Mouse (Mus musculus): ENCODE results near the gene Mydgf. TPM values are rescaled to one million over a fixed set of nuclear protein-coding genes. Genes with fewer than 3 reads are reported as not detected.

The Mydgf gene
- 60.7 TPM for polyA plus RNA-seq (2017; shearing (Covaris generic))

GRCm38 (mm10) chr17:56183658-56184103 is at the start of gene Mydgf:
Gene Mydgf (minus strand): TSS chr17:56183920.

DNA sequence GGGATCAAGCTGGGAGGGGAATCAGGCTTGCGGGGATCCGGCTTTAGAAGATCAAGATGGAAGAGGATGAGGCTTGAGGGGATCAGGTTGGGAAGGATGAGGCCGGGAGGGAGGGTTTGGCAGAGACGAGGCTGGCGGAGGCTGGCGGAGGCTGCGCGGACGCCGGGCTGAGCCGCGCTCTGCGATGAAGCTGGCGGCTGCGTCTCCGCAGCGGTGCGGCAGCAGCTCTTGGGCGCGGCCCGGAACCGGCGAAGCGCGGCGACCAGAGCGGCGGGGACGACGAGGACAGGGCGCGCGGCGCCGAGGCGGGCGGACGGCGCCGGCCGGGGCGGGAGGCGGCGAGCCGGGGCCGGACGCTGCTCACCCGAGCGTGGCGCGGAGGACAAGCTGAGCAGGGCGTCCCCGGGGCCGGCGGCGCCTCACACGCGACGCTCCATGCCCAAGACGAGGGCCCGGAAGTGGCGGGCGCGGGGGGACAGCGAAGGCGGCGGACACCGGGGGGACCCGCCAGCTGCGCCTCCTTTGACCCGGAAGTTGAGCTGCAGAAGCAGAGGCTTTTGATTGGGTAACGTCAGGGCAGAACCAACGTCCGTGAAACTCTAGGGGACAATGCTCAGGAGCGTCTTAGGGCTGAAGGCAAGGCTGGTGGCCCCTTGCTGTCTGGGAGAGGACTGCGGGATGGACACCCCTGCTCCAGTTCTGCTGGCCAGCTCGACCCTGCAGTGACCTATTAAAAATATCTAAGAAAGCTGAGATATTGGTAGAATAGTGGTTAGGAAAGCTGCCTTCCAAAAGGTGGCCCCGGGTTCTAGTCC is 34.9 kb upstream of the Mydgf start, which contains the start of gene Dpp9:
Gene Dpp9, minus strand, starts transcription at position 529 of the 815 bp plus-strand sequence.

GRCm38 (mm10) chr17:56162231-56162774 is 21.4 kb downstream of the Mydgf start, which contains the start of gene Tnfaip8l1:
Gene Tnfaip8l1 (plus strand): TSS chr17:56162477.

DNA sequence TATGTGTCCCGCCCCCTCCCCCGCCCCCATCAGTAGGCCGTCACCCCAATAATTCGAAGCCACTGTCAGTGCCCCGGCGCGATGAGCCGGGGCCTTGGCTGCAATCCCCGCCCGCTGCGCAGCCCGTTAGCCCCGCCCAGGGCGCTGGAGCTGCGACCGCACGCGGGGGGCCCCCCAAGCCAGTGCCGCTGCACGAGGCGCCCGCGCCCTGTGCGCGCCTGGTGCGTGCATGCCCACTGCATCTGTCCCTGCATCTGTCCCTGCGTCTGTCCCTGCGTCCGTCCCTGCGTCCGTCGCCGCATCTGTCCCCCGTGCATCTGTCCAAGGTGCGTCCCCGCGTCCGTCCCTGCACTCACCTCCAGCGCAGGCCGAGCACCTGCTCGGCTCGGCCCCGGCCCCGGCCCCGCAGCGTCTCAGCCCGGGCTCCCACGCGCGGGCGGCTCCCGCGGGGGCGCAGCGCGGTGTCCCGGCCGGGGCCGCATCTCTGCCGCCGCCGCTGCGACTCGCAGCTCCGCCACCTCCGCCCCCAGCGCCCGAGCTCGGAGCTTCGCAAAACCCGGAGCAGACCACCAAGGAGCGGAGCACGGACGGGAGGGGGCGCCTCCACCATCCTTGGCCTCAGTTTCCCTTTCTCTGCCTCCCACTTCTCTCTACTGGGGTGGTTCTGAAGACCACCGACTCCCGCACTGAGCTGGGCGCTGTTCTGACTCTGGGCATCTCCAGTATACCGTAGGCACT is 43.7 kb downstream of the Mydgf start, which contains the start of gene Sema6b:
Gene Sema6b, minus strand, starts transcription at position 486 of the 738 bp plus-strand sequence.

Other genes starting within 250 kb of the Mydgf start
- gene Zfp119b, start 234.4 kb downstream of the Mydgf start, polyA plus RNA-seq (2017; shearing (Covaris generic)): 11.9 TPM
- 82.9 TPM for gene Ebi3, start 231.3 kb downstream of the Mydgf start, polyA plus RNA-seq (2017; shearing (Covaris generic))
- 32.8 TPM for gene Yju2, start 224.8 kb downstream of the Mydgf start, polyA plus RNA-seq (2017; shearing (Covaris generic))
- not detected for gene Shd, start 213.5 kb downstream of the Mydgf start, polyA plus RNA-seq (2017; shearing (Covaris generic))
- gene Fsd1, start 197.4 kb downstream of the Mydgf start, polyA plus RNA-seq (2017; shearing (Covaris generic)): not detected
- 0.49 TPM for gene Stap2, start 178.3 kb downstream of the Mydgf start, polyA plus RNA-seq (2017; shearing (Covaris generic))
- 36.2 TPM for gene Mpnd, start 178.2 kb downstream of the Mydgf start, polyA plus RNA-seq (2017; shearing (Covaris generic))
- 164 TPM for gene Sh3gl1, start 147.3 kb downstream of the Mydgf start, polyA plus RNA-seq (2017; shearing (Covaris generic))
- 1.2 TPM for gene Chaf1a, start 143.5 kb downstream of the Mydgf start, polyA plus RNA-seq (2017; shearing (Covaris generic))
- gene Ubxn6, start 108.9 kb downstream of the Mydgf start, polyA plus RNA-seq (2017; shearing (Covaris generic)): 75.5 TPM
- gene Hdgfl2, start 104.3 kb downstream of the Mydgf start, polyA plus RNA-seq (2017; shearing (Covaris generic)): 139 TPM
- not detected for gene Plin4, start 74.1 kb downstream of the Mydgf start, polyA plus RNA-seq (2017; shearing (Covaris generic))
- not detected for gene Plin5, start 66.3 kb downstream of the Mydgf start, polyA plus RNA-seq (2017; shearing (Covaris generic))
- gene Lrg1, start 61.9 kb downstream of the Mydgf start, polyA plus RNA-seq (2017; shearing (Covaris generic)): not detected
- not detected for gene Sema6b, start 43.6 kb downstream of the Mydgf start, polyA plus RNA-seq (2017; shearing (Covaris generic))
- 34.1 TPM for gene Tnfaip8l1, start 21.4 kb downstream of the Mydgf start, polyA plus RNA-seq (2017; shearing (Covaris generic))
- 40.5 TPM for gene Dpp9, start 35.0 kb upstream of the Mydgf start, polyA plus RNA-seq (2017; shearing (Covaris generic))
- 3.4 TPM for gene Fem1a, start 72.9 kb upstream of the Mydgf start, polyA plus RNA-seq (2017; shearing (Covaris generic))
- 8.1 TPM for gene Ticam1, start 92.9 kb upstream of the Mydgf start, polyA plus RNA-seq (2017; shearing (Covaris generic))
- gene Plin3, start 109.0 kb upstream of the Mydgf start, polyA plus RNA-seq (2017; shearing (Covaris generic)): 40.9 TPM
- not detected for gene Arrdc5, start 116.4 kb upstream of the Mydgf start, polyA plus RNA-seq (2017; shearing (Covaris generic))
- 25.1 TPM for gene Uhrf1, start 119.4 kb upstream of the Mydgf start, polyA plus RNA-seq (2017; shearing (Covaris generic))
- 15.9 TPM for gene Kdm4b, start 142.1 kb upstream of the Mydgf start, polyA plus RNA-seq (2017; shearing (Covaris generic))

Measured in activated CD4-positive, CD25-positive, alpha-beta regulatory T cell, adult 9 weeks (primary cell).